Mouse (Mus musculus) bone marrow, adult 2 months (tissue): ENCODE data around the gene Gm4969. TPM values are rescaled to one million over a fixed set of nuclear protein-coding genes. Genes with fewer than 3 reads are reported as not detected.
A peak's percentile ranks its signal among the peaks of the same experiment; 100 is the strongest.

Experiments used
- H3K27ac ChIP-seq: fragments of 200-500 bp; 2 replicates; pipeline ENCODE4 v1.5.1; 2012; ENCODE audit warnings: low read depth, mild to moderate bottlenecking, control low read depth, inconsistent platforms, low read length; ENCODE audit not compliant: control insufficient read depth, poor library complexity, insufficient read depth
- H3K4me1 ChIP-seq: fragments of 200-500 bp; 2 replicates; pipeline ENCODE4 v1.6.1; 2011; ENCODE audit warnings: low read length; ENCODE audit not compliant: control insufficient read depth, insufficient read depth
- H3K4me3 ChIP-seq: fragments of 200-500 bp; replicated peaks from 2 replicates; pipeline ENCODE3; 2011; ENCODE audit warnings: mild to moderate bottlenecking, low read depth, low read length, control low read depth; ENCODE audit not compliant: control insufficient read depth
- CTCF ChIP-seq: fragments of 200-500 bp; IDR thresholded peaks from 2 replicates; pipeline ENCODE4 v1.5.1; 2011; ENCODE audit warnings: low read length, control low read depth; ENCODE audit not compliant: control insufficient read depth, insufficient read depth
- POLR2A ChIP-seq: fragments of 200-500 bp; IDR thresholded peaks from 2 replicates; pipeline ENCODE4 v1.6.1; 2011; ENCODE audit warnings: low read depth, mild to moderate bottlenecking, control low read depth, low read length, borderline replicate concordance; ENCODE audit not compliant: control insufficient read depth
- WGBS: fragments of 180-500 bp; shearing (Covaris S2); methylation state at CpG from one replicate; pipeline ENCODE4 v1.1.7; 2018; 5-methylcytosine and 5-hydroxymethylcytosine counted together
- polyA plus RNA-seq: library from polyadenylated mRNA; stranded (reverse); fragments of >200 nt; gene quantifications from 2 replicates; pipeline ENCODE4 v1.2.4, GENCODE M21; 2011; ENCODE audit warnings: low replicate concordance; ENCODE audit not compliant: missing spikeins, insufficient read depth, insufficient read length

Gene Gm4969
- polyA plus RNA-seq, 1 experiment: not detected

- no peaks in the 10 kb centered on the region for H3K4me1 ChIP-seq
- TF ChIP-seq CTCF (no peak), POLR2A (no peak)
- no peak overlapping the region for H3K4me3 ChIP-seq
- no peak overlapping the region for H3K27ac ChIP-seq
These were observed 14.4 kb downstream of the Gm4969 start for GRCm38 (mm10) chr7:19103741-19104140.

GRCm38 (mm10) chr7:19100290-19100689 lies 17.9 kb downstream of the Gm4969 start:
- Histone ChIP-seq H3K27ac (no peak overlapping the region), H3K4me1 (no peaks in the 10 kb centered on the region), H3K4me3 (no peak overlapping the region)
- TF ChIP-seq POLR2A: no peak
- TF ChIP-seq CTCF: no peak
- 65% methylated on average over 1 of the region's 1 CpGs for WGBS

GRCm38 (mm10) chr7:19098811-19099210 lies 19.4 kb downstream of the Gm4969 start:
- H3K4me3 ChIP-seq: no peak overlapping the region
- whole genome bisulfite sequencing: 75% methylated on average over 7 of the region's 7 CpGs
- H3K4me1 ChIP-seq: no peaks in the 10 kb centered on the region
- H3K27ac ChIP-seq: no peak overlapping the region
- TF ChIP-seq CTCF (no peak), POLR2A (no peak)

- no peak for TF ChIP-seq CTCF
- TF ChIP-seq POLR2A: no peak
- Histone ChIP-seq H3K4me3 (no peak overlapping the region), H3K4me1 (peaks cover 2% of the 10 kb centered on the region; the same call in 1 of the 2 replicates), H3K27ac (no peak overlapping the region)
These were observed 20.3 kb downstream of the Gm4969 start for GRCm38 (mm10) chr7:19097863-19098262.

GRCm38 (mm10) chr7:19097217-19097616 lies 21.0 kb downstream of the Gm4969 start:
- Histone ChIP-seq H3K27ac (no peak overlapping the region), H3K4me1 (peaks cover 2% of the 10 kb centered on the region; the same call in 1 of the 2 replicates), H3K4me3 (no peak overlapping the region)
- WGBS: 63% methylated on average over 2 of the region's 2 CpGs
- TF ChIP-seq POLR2A: no peak
- no peak for TF ChIP-seq CTCF

GRCm38 (mm10) chr7:19096421-19096976 lies 21.7 kb downstream of the Gm4969 start:
- H3K4me1 ChIP-seq: peaks cover 2% of the 10 kb centered on the region; the same call in 1 of the 2 replicates
- TF ChIP-seq CTCF (no peak), POLR2A (no peak)
- no peak overlapping the region for H3K27ac ChIP-seq
- H3K4me3 ChIP-seq: no peak overlapping the region
- WGBS: 81% methylated on average over 5 of the region's 5 CpGs

GRCm38 (mm10) chr7:19095751-19096110 lies 22.4 kb downstream of the Gm4969 start:
- Histone ChIP-seq H3K4me1 (peaks cover 2% of the 10 kb centered on the region; the same call in 1 of the 2 replicates), H3K4me3 (no peak overlapping the region), H3K27ac (no peak overlapping the region)
- 3% methylated on average over 19 of the region's 19 CpGs for WGBS
- TF ChIP-seq CTCF (no peak), POLR2A (no peak)

GRCm38 (mm10) chr7:19094826-19095750 lies 23.1 kb downstream of the Gm4969 start:
- Histone ChIP-seq H3K4me3 (peak overlapping the region; percentile 13), H3K4me1 (peaks cover 2% of the 10 kb centered on the region; the same call in 1 of the 2 replicates), H3K27ac (peak overlapping the region; percentile 36; the same call in 1 of the 2 replicates)
- under 1% methylated on average over 86 of the region's 87 CpGs for whole genome bisulfite sequencing
- TF ChIP-seq CTCF (no peak), POLR2A (peak; percentile 39; the same call in 1 of the 2 replicates)

GRCm38 (mm10) chr7:19094471-19094825 lies 23.7 kb downstream of the Gm4969 start, which contains the start of gene Six5:
Gene Six5, plus strand, starts transcription at chr7:19094594.
- Histone ChIP-seq H3K4me1 (peaks cover 2% of the 10 kb centered on the region; the same call in 1 of the 2 replicates), H3K4me3 (peak within 1 kb of the TSS; percentile 62), H3K27ac (peak within 1 kb of the TSS; percentile 54; the same call in 1 of the 2 replicates)
- TF ChIP-seq POLR2A: no peak
- TF ChIP-seq CTCF: no peak
- 2% methylated on average over 31 of the region's 36 CpGs for WGBS
